Mouse (Mus musculus) T-helper 2 cell (primary cell): ENCODE results near the gene Pemt.

Source experiments
- in situ Hi-C: fragments of 300-600 bp; cut with MboI, MseI; formaldehyde crosslinking; loops from one replicate; pipeline ENCODE4 v1.15.1; 2025; ENCODE audit warnings: high pct_unique_total_duplicates

Pemt gene

DNA sequence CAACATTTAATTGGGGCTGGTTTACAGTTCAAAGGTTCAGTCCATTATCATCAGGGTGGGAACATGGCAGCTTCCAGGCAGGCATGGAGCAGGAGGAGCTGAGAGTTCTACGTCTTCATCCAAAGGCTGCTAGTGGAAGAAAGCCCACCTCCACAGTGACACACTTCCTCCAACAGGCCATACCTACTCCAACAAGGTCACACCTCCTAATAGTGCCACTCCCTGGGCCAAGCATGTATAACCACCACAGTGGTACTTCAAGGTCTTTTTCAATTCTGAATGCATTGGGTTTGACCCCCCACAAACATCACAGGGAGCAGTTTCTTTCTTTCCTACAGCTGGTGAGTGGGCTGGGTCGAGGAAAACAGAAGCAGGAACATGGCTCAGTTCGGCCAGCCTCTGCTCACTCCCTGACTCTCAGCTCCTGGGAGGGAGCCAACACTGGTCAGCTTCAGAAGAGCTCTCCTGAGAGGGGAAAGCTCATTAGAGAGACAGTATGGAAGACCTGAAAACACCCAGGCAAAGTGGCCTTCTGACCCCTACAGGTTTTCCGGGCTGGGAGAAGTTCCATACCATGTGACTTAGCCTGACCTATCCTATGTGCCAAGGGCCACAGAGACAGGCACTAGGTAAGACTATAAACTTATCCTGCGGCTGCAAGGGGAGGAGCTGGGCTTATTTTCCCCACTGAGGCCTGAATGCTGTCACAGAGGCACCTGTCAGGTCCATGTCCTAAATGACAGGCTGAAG, 44.9 kb downstream of the Pemt start:
- in situ Hi-C loops: no loop called here

DNA sequence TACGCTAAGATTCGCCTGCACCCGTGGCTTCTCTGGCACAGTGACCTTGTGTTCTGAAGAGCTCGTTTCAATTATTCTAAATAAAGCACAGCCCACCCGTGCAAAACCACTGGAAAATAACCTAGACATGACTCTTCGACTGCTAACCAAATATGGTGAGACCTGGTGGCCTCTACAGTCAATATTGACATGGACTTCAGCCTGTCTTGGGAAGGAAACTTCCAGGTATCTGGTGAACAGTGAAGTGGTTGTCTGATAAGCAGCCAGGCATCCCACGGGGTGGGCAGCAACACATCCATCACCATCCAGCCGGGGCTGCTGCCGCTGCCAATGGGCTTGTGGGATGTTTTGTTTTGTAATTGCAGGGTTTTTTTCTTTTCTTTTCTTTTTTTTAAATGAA, 52.0 kb downstream of the Pemt start:
- in situ Hi-C loops: no loop called here

DNA sequence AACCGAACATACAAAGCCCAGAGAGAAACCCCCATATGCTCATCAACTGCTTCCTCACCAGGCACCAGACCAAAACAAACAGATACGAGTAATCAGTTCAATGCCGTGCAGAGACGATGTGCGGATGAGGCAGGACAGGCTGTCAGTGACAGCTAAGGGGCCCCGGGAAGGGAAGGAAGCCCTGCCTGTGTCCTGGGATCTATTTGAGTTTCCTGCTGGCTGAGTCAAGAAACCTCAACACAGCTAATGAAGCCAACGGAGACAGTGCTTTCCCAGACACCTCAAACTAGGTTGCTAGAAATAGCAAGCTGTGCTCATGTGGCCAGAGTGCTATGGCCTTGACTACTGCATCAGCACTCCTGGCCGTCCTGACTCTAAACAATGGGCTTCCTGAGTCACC, 54.9 kb downstream of the Pemt start:
- in situ Hi-C loops: no loop called here

DNA sequence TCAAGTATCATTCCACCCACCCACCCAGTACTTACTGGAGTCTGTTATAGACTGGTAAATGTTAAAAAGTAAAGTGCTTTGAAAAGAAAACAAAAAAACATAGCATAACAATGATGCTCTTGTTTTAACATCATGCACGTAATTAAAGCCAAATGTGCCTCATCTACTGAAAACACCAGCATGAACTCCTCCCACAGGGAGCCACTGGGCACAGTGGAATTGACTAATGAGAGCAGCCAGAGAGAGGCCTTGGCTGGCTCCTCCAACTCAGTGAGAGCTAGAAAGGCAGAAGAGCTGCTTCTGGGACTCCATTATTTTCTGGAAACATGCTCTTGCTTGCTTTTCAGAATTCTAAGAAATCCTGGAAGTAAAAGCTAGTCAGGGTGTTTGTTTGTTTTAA, 56.9 kb downstream of the Pemt start:
- in situ Hi-C loops: loop anchor here (10.0 kb wide), 1 partner anchor 1475 kb away; no protein-coding TSS in a partner anchor

DNA sequence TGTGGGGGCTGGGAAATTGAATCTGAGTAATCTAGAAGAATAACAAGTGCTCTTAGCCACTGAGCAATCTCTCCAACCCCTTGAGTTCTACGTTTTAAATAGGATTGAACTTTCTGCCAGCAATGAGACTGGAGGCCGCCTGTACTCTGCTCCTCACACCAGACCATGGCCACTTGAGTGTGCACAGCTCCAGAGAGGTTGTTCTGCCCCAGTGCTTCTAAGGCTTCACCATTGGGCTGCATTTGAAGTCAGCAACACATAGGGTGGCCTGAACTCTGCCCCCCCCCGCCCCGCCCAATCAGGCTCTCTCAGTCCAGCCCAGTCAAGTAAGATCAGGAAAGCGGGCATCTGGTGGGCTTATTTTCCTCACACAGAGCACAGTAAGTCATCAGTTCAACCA, 68.5 kb downstream of the Pemt start:
- in situ Hi-C loops: loop anchor here (5.0 kb wide), 1 partner anchor 61 kb away; no protein-coding TSS in a partner anchor

DNA sequence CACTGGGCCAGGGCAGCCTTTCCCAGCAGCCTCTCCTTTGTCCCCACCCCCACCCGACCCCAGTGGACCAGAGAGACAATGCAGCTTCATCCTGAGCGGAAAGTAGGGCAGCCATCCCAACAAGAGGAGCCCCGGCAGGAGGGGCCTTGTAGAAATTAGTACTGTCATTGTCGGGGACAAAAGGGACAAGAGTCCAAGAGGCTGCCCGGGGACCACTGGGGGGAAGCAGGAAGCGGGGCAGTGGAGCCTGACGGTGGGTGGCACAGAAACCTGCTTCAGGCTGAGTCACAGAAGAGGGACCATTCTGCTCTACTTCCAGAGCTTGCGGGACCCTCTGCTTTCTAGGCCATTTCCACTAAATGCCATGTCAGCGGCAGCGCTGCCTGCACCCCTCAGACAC, 71.0 kb downstream of the Pemt start:
- in situ Hi-C loops: loop anchor here (5.0 kb wide), 1 partner anchor 58 kb away; no protein-coding TSS in a partner anchor

DNA sequence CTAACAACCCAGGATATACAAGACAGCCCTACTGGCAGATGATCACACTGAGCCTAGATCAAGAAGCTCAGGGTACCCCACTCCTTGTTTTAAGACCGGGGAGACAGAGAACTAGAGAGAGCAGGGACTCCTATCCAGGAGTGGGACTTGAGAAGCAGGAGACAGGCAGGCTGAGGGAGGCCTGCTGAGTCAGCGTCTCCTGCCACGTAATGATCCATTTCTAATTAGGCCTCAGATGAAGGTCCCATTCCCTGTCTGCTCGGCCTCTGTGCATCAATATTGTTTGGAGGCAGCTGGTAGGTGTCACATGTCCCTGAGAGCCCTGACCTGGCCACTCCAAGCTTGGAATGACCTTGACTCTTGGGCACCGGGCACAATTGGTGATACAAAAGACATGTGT, 72.9 kb downstream of the Pemt start:
- in situ Hi-C loops: no loop called here

DNA sequence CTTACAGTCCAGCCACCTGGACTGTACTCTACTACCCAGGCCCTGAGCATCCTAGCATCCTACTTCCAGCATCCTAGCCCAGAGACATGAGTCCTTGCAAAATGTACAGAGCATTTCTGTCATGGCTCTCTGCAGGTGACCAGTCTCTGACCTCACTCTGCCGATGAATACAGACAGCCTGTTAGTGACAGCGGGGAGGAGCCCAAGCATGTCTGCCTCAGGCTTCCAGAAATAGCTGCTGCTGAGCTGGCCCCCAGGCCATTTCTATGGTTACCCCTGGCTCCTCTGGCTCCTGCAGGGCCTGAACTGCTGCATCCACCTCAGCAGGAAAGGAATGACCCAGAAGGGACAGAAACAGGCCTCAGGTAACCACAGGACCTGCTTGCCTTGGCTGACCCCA, 74.6 kb downstream of the Pemt start:
- in situ Hi-C loops: no loop called here

DNA sequence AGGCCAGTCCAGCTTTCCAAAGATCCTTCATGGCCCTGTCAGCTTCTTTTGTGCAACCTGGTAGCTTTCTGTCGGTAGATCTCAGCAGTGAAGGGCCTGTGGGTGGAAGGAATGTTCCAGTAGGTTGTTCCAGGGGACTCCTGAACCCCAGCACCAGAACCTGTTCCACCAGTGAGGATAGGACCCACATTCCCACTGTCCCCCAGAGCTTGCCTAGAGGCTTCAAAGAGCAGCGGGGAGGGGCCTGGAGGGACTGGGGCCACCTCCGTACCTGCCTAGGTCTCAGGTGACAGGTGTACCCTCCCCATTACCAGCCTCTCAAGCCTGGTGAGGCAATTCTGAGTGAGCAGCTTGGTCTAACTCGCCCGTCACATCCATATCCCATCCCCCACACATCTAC, 75.5 kb downstream of the Pemt start:
- in situ Hi-C loops: no loop called here

DNA sequence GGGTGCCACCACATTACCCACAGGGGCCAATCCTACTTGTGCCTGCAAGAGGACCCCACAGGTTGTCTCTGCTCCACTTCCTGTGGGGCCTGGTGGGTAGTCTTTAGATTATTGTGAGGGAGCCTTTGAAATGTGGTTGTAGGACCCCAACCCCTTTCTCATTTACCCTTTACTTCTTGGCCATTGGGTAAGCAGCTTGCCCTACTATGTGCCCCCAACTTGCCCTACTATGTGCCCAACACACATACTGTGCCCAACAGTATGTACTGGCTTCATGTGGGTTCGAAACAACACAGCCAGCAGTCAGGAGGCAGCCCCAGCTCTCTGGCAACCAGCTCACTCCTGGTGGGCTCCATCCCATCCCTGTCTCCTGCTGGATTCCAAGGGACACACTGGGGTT, 78.5 kb downstream of the Pemt start:
- in situ Hi-C loops: no loop called here

DNA sequence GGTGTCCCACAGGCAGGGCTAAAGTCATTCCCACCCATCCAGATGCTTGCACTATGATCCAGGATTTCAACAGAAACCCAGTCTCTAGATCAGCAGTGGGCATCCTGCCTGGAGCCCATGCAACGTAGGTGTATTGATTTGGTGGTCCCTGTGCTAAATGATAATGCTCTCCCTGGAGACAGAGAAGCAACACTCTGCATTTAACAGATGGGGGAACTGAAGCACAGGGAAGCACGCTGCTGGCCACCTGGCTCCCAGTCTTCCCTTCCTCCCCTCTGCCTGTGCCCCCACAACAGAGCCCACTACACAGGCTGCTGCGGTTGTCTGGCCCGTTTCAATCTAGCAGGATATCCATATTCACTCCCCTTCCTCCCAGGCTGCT, 80.2 kb downstream of the Pemt start:
- in situ Hi-C loops: no loop called here

DNA sequence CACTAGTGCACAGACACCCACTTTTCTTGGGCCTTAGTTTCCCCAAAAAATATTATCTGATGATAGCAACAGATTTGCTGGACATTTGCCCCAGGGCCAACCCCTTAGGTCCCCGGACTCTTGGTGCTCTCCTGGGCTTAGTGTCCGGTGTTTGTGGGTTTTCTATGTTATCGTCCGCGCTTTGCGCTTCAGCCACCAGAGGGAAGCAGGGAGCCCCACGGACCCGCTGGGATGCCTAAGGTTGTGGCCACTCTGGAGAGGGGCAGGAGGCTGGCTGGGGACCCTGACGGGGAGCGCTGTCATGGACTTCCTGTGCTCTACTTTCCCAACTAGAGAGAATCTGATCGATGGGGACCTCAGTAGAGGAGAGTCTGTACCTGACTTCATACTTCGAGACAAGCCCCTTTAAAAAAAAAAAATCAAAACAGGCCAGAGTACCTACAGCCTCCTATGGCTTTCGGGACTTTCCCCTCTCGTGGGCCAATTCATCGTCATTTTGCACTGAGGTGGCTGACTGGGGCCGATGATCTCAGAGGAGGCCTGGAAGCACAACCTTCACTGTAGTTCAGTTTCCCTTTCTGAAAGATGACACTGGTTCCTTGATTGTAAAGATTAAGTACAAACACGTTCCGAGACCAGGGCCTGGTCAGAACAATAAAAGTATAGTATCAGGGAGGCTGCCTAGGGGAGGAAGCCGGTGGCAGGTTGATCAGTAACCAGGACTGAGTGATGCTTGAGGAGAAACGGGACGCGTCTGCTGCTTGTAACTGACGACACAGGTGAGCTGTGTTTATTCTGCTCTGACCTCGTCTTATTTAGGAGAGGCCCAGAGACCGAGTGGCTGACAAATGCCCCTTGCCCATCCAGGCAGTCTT, 80.8 kb downstream of the Pemt start:
- in situ Hi-C loops: no loop called here

DNA sequence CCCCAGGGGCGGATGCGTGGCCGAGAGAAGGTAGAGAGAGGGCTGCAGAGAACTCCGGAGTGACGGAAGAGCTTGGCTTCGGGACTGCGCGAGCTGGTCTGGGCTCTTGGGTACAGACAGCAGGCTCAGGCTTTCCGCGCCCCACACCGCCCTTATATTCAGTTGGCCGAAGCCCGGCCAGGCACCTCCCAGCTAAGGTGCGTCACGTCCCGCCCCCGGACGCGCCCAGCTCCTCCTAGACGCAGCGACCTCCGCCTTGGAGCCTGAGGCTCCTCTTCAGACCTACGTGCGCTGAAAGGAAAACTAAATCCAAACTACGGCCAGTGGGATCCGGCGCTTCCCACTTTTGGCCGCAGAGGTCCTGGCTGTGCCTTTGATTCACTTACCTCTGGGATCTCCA, 81.5 kb downstream of the Pemt start, which contains the start of gene Rasd1:
Gene Rasd1, minus strand, starts transcription at position 127 of the 400 bp plus-strand sequence.
- in situ Hi-C loops: no loop called here

DNA sequence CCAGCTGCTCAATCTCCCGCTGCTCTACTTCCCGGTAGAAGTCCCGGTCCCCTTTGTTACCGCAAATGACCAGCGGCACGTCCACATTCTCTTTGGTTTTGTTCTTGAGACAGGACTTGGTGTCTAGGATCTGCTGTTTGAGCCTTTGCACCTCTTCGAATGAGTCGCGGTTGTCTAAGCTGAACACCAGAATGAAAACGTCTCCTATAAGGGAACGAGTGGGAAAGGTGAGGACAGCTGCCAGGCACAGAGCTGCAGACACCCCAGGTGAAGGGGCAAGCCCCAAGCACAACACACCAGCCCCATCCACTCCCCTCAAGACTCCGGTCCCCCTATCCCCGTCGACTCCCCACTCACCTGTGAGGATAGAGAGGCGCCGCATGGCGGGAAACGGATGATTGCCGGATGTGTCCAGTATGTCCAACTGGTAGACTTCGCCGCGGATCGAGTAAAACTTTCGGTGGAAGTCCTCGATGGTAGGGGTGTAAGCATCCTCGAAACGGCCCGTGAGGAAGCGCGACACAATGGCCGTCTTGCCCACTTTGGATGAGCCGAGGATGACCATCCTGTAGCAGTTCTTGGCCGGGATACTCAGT, 82.0 kb downstream of the Pemt start:
- in situ Hi-C loops: no loop called here

DNA sequence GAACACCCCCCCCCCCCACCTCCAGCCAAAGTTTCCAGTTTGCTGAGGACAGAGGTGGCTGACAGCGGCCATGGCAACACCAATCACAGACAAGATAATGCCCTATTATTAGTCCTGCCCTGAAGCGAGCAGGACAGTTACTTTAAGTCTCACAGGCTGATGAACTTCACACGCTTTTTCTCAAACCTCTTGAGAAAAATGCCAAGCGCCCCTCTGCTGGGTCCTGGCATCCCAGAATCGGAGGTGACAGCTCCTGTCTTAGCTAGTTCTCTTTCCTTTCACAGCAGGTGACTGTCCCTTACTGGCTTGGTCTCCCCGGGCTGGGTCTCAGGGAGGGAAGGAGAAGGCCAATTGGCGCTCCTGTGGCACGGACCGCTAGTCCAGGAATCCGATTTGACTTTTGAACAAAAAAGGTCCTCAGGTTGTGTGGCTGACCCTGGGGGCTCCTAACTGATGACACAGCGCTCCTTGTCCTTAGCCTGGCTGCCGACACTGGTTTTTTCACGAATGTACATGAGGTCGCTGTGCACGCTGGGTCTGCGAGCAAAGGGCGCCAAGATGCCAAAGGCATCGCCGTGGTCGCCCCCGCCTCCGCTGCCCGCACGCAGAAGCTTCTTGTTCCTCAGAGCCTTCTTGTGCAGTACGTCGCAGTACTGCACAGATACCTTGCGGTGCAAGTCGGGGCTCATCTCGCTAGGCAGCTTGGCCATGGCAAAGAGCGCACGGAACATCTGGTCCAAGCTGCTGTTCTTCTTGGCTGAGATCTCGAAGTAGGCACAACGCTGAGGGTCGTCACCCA, 82.7 kb downstream of the Pemt start:
- in situ Hi-C loops: no loop called here

DNA sequence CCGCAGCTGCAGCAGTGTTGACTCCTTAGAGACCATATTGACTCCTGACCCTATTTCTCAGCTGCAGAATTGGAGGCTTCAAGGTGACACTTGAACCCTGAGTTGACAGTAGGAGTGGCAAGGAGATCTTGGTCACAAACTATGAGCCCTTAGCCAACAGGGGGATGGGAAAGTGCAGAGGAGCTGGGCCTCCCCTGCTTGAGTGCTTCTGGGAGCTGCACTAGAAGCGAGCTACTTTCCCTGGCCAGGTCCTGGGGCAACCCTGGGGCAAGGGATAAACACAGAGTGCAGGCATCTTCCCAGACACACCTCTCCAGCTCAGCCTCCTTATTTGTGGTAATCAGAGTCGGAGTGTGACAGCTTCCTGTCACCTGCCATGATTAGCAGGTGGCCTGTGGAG, 83.7 kb downstream of the Pemt start:
- in situ Hi-C loops: no loop called here

DNA sequence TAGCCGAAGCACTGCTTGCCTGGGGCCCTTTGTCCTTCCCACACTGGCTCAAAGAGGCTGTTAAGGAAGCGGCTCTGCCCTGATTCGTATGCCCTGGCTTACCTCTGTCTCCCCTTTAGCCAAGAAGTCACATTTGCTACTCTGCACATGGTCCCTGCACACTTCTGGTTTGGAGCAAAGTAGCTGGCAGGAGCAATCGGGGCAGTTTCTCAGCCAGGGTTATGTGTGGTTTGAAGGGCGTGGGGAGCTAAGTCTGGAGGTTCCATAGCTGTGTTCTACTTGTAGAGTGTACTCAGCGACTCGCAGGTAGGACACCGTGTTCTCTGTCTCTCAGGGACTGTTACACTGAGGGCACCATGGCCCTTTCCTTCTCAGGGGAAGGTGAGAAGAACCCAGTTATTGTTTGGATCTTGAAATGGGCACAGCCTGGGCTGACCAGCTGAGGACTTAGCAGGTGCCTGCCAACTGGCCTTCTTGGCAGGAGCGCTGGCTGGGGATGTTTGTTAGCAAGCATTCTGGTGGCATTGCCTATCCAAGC, 84.9 kb downstream of the Pemt start:
- in situ Hi-C loops: no loop called here

DNA sequence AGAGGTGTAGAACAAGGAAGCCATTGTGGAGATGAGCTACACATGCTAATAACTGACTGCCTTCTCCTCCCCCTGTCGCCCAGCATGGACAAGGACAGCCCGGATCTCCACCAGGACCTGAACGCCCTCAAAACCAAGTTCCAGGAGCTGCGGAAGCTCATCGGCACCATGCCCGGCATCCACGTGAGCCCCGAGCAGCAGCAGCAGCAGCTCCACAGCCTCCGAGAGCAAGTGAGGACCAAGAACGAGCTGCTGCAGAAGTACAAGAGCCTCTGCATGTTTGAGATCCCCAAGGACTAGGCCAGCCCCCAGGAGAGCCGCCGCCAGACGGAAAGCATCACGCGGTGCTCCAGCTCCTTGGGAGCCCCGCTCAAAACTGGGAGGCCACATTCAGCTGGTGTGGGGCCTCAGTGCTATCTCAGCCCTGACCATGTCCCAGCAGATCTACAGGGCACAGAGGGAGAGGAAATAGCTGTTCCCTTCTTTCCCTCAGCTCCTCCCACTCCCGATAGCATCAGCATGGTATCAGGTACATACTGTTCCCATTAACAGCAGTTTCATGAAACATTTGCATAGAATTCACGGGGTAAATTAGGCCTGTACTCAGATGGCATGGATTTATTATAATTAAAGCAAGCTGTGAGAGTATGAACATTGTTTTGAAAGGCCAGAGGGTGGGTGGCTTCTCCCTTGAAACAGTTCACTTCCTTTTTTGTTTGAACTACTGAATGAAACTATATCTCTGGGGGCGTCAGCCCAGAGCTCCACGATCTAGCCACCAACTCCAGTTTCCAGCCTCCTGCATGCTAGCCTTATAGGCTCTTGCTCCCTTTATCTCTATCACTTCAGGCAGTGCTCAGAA, 85.6 kb downstream of the Pemt start:
- in situ Hi-C loops: no loop called here

DNA sequence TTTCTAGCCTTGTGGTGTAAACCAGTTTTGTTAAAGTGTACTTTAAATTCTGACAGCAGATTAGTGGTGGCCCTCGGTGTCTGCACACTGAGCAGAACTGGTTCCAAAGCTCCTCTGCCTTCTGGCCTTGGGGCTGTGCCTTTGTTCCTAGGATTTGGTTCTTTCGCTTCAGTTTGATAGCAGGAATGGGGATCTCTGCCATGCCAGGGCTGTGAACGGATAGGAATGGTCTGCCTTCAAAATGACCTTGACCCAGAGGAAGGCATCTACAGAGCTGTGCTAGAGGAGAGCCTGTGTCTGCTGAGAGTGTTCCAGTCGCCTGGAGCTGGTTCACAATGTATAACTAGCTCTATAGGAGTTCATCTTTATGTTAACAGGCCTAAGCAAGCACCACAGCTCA, 86.8 kb downstream of the Pemt start:
- in situ Hi-C loops: no loop called here

DNA sequence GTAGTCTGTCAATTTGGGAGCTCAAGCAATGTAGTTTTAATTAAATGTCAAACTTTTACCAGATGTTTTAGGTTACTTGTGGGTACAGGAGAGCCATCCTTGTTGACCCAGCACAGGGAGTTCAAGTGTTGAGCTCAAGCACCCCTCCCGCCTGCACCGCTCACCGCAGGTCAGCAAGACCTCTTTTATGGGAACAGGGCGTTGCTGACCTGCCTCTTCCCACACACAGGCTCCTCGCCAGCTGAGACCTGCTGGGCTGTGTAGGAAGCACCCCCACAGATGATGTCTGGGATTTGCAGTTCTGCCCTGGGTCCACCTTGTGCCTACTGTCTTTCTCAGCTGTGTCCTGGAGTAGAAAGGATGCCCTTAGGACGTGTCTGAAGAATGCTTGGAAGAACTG, 89.5 kb downstream of the Pemt start:
- in situ Hi-C loops: no loop called here
